Mouse (Mus musculus) frontal cortex, postnatal 14 days (tissue): ENCODE data around the gene Psmc3ip.

Experiments used
- DNase-seq, 2 experiments: peaks; one replicate each; pipeline ENCODE4 v3.0.0; 2022; ENCODE audit warnings: low spot score in 2 of 2

Psmc3ip gene

GRCm38 (mm10) chr11:101119131-101119760 is 24.0 kb upstream of the Psmc3ip start:
- DNase-seq: no peak

- DNase-seq: no peak
Measured at GRCm38 (mm10) chr11:101118105-101118504, 22.9 kb upstream of the Psmc3ip start.

DNA sequence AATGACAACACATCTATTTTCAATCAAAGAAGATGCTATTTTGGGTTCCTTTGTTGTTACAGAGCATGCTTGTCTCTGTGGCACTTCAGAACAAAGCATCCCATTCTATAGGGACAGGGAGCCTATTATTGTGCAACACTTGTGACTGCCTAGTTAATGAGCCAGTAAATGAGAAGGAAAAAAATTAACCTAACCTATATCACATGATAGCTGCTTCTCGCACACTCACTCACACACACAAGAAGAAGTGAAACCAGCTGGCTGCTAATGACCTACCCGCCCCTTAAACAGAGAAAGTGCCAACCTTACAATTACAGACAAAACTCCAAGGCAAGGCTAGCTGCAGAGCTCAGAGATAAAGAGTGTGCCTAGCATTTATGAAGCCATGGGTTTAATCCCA is 20.3 kb upstream of the Psmc3ip start:
- no peak for DNase-seq

- DNase-seq: no peak
Measured at GRCm38 (mm10) chr11:101112186-101112585, 16.9 kb upstream of the Psmc3ip start.

- DNase-seq: no peak
Measured at GRCm38 (mm10) chr11:101111178-101111577, 15.9 kb upstream of the Psmc3ip start.

DNA sequence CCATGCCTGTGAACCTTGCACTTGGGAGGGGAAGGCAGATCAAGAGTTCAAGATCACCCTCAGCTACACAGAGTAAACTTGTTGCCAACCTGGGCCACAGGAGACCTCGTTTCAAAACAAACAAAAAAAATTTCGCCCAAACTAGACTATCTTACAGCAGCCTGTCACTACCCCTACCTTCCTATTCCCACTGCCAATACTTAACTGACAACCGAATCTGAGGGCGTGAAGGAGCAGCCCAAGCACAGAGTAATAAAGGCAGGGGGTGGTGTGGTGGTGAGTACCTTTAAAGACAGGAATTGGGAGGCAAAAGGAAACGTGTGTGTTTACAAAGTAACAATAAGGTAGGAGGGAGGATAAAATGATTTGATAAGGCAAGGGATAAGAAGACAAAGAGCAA is 15.5 kb upstream of the Psmc3ip start:
- DNase-seq: no peak

DNA sequence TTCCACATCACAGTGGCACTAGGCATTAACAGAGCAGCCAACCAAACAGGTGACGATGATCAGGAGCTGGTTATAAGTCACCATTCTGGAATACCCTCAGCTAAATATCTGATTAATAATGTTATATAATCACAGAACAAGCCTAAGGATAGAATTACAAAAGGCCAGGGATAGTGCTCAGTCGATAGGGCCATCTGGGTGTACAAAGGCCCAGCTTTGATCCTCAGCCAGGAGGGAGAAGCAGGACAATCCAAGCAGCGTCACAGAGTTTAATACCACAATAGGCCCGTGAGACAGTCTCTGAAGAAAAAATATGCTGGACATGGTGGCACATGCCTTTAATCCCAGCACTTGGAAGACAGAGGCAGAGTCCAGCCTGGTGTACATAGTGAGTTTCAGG is 14.1 kb upstream of the Psmc3ip start:
- no peak for DNase-seq

- no peak for DNase-seq
Measured at GRCm38 (mm10) chr11:101103011-101103410, 7.8 kb upstream of the Psmc3ip start.

GRCm38 (mm10) chr11:101098231-101098630 is 3.0 kb upstream of the Psmc3ip start:
- no peak for DNase-seq

- DNase-seq: no peak
Measured at GRCm38 (mm10) chr11:101094930-101095313, 314 bp downstream of the Psmc3ip start.

GRCm38 (mm10) chr11:101089931-101090330 is 5.3 kb downstream of the Psmc3ip start:
- no peak for DNase-seq

DNA sequence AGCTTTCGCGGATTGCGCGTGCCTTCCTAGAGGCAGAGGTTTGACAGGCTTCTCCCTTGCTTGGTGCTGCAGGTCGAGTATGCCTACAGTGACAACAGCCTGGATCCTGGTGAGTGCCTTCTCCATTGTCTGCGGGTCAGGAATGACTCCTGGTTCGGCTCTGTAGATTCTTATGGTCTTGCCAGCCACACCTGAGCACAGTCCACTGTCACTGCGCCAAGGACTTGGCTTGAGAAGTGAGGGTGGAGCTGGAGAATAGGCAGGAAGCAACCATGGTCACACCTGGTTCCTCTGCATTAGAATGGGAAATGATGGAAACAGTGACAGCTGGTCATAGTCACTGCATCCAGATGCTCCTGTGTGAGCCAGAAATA is 7.6 kb downstream of the Psmc3ip start:
- no peak for DNase-seq

GRCm38 (mm10) chr11:101086756-101087681 is 8.2 kb downstream of the Psmc3ip start, which contains the start of gene Mlx:
TSS of gene Mlx (plus strand) at chr11:101087277.
- peak; percentile 86 to 90 for DNase-seq

- DNase-seq: no peak
Measured at GRCm38 (mm10) chr11:101086323-101086674, 8.9 kb downstream of the Psmc3ip start.

GRCm38 (mm10) chr11:101085617-101086322 is 9.5 kb downstream of the Psmc3ip start:
- no peak for DNase-seq

- DNase-seq: no peak
Measured at GRCm38 (mm10) chr11:101084811-101085210, 10.4 kb downstream of the Psmc3ip start.

GRCm38 (mm10) chr11:101084246-101084645 is 11.0 kb downstream of the Psmc3ip start:
- no peak for DNase-seq

DNA sequence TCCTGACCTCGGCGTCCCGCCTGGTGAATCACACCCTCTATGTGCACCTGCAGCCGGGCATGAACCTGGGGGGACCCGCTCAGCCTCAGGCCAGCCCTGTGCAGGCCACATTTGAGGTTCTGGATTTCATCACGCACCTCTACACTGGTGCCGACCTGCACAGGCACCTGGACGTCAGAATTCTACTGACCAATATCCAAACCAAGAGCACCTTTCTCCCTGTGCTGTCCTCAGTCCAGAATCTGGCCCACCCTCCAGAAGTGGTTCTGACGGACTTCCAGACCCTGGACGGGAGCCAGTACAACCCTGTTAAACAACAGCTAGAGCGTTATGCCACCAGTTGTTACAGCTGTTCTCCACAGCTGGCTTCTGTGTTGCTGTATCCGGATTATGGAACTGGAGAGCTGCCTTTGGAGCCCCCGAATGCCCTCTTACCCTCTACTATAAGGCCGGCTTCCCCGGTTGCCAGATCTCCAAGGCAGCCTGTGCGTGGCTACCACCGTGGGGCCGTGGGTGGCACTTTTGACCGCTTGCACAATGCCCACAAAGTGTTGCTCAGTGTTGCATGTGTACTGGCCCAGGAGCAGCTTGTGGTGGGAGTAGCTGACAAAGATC is 12.0 kb downstream of the Psmc3ip start:
- DNase-seq: no peak

DNA sequence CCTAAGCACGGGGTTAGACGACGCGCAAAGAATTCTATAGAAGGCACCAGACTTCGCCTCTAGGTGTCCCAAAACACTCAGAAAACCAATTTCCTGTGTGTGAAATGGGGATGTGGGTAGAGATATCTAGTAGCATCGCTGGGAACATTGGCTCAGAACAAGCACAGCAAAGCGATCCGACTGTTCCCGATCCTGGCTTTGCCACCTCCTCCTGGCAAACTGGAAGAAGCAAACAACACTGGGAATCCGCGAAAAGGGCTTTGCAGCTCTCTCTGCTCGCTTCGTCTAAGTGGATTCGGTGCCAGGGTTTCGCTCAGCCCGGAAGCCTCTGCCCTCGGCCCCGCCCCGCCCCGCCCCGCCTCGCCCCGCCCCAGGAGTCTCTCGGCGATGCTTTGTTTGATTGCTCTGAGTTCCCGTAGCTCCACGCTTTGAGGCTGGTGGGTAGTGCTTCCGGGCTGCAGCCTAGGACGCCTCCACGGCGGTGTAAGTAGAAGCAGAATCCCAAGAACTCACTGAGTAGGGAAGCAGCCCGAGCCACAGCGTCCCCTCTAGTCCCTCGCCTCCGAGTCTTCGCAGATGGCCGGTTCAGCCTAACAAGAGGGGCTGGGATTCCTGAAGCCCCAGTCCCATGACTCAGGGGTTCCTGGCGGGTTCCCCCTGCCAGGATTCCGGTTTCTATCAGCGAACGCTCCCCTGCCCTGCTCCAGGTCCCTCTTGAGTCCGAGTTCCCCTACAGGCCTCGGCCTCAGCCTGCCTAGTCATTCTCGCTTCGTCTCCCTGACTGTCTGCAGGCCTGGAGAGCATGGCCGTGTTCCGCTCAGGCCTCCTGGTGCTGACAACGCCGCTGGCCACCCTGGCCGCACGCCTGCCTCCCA is 12.8 kb downstream of the Psmc3ip start, which contains the start of gene Coasy:
Gene Coasy (plus strand): TSS at position 358 of the 875 bp plus-strand sequence.
- DNase-seq: peak; percentile 74 to 77

- DNase-seq: no peak
Measured at GRCm38 (mm10) chr11:101081659-101082058, 13.6 kb downstream of the Psmc3ip start.

- no peak for DNase-seq
Measured at GRCm38 (mm10) chr11:101080421-101080820, 14.8 kb downstream of the Psmc3ip start.
